Mouse (Mus musculus): Measurements from ENCODE around the gene Ccdc172. TPM values are rescaled to one million over a fixed set of nuclear protein-coding genes. Genes with fewer than 3 reads are reported as not detected.

Ccdc172 gene
- polyA plus RNA-seq, 1 experiment from 2014 or later, result not detected

DNA sequence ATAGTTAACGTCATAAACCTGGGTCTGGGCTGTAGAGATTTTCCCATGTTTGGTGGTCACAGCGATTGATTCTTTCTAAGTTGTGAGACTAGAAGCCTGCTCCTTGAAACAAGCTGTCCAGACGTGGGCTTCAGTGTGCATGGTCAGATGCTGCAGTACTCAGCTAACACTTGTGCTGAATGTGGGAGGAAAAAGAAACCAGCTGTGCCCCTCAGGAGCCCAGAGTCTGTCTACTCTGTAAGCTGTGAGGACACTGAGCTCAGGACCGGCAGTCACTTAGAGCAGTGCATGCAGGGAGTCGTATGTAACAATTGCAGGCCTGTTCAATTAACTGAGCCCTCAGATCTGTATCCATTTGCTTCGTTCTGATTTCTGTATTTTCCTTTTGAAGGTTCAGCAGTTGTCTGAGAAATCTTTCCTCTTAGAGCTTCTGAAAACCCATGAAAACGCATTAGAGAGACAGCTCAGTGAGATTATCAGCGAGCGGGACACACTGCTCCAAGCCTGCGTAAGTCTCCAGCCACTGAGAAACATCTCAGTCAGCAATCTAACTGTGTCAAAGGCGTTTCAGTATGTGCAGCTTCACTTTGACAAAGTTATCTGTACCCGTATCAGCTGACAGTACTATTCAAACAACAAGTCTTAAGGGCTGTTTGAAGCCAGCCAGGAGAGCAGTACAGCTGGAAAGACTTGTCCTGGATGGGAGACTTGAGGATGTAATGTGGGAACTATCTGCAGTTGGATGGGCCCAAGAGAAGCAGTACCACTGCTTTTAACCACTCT is 13.9 kb downstream of the Ccdc172 start:
- H3K27me3 ChIP-seq, result peaks cover 13% of the 10 kb centered on the region
- H3K4me2 ChIP-seq, result no peak overlapping the region
- H3K4me3 ChIP-seq, result no peak overlapping the region
- H3K27ac ChIP-seq, result no peak overlapping the region
- H3K4me1 ChIP-seq, result peaks cover 13% of the 10 kb centered on the region; the same call in 1 of the 2 replicates
- H3K9me3 ChIP-seq (replicated peaks), result no peaks in the 10 kb centered on the region
- WGBS, result 60% methylated on average over 12 of the region's 12 CpGs
- H3K9ac ChIP-seq, result no peak overlapping the region
- no peaks in the 10 kb centered on the region for H3K36me3 ChIP-seq (ENCODE audit: poor library complexity, severe bottlenecking)
- no peak for ATAC-seq

DNA sequence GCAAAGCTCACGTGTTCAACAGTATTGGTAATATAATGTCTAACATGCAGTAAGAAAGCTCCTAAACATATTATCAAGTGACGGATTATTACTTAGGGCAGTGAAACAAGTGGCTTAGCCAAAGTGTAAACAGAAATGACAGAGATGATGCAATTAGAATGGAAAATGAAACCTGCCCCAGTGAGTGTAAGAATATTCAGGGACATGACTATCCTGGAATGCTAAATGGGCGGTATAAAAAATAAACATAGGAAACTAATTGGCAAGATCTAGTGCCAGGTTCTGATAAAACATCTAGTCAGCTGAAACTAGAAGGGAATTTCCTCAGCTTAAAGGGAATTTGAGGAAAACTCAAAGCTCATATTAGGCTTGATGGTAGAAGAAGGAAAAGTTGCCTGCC is 21.3 kb downstream of the Ccdc172 start:
- WGBS, result 90% methylated on average over 3 of the region's 3 CpGs
- H3K4me2 ChIP-seq, result no peak overlapping the region
- ATAC-seq, result no peak

DNA sequence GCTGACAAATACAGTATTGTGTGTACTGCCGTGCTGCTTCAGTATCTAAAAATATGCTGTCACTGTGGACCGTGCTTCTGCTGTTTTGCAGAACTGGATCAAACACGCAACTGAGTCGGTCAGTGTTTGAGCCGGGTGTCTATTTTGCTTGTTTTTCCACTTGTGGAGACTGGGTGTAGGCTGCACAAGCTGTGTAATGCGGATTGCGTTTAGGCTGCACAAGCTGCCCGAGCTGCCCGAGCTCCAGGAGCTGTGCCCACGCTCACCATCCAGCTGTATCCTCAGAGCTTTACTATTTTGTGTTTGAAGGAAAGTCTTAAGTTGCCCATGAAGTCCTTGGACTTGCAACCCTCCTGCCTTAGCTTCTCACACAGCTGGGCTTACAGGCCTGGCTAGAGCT is 24.9 kb downstream of the Ccdc172 start:
- no peak overlapping the region for H3K4me3 ChIP-seq
- H3K36me3 ChIP-seq (ENCODE audit: poor library complexity, severe bottlenecking), result no peaks in the 10 kb centered on the region
- H3K9ac ChIP-seq, result no peak overlapping the region
- no peak overlapping the region for H3K27ac ChIP-seq
- H3K9me3 ChIP-seq (replicated peaks), result no peaks in the 10 kb centered on the region
- no peak for ATAC-seq
- H3K4me1 ChIP-seq, result 0 out of 2 replicates have a peak, but pooled peaks cover 6% of the 10 kb centered on the region
- H3K4me2 ChIP-seq, result no peak overlapping the region
- 91% methylated on average over 10 of the region's 10 CpGs for WGBS
- no peaks in the 10 kb centered on the region for H3K27me3 ChIP-seq

More for the DNA sequence above, 21.3 kb downstream of the Ccdc172 start:
- H3K9ac ChIP-seq, result no peak overlapping the region
- H3K4me1 ChIP-seq, result 0 out of 2 replicates have a peak, but pooled peaks cover 6% of the 10 kb centered on the region
- no peak overlapping the region for H3K27ac ChIP-seq
- H3K27me3 ChIP-seq, result no peaks in the 10 kb centered on the region
- H3K4me3 ChIP-seq, result no peak overlapping the region
- no peaks in the 10 kb centered on the region for H3K9me3 ChIP-seq (replicated peaks)
- no peaks in the 10 kb centered on the region for H3K36me3 ChIP-seq (ENCODE audit: poor library complexity, severe bottlenecking)

DNA sequence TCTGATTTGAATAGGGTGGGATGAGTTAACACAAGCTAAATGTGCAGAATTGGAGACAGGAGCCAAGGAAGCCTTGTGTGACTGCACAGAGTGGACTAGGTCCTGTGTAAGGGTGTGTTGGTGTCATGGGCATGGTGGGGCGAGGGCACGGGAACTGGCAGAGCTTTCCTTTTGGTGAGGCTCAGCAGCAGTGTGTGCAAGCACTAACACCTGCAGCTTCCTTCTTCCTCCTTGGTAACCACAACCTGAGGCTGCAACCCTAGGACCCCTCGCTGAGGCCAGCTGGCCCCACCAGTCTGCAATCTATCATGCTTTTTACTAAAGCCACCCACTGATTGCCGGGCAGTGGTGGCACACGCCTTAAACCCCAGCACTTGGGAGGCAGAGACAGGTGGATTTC is 28.6 kb downstream of the Ccdc172 start:
- H3K4me3 ChIP-seq, result no peak overlapping the region
- H3K27ac ChIP-seq, result no peak overlapping the region
- no peaks in the 10 kb centered on the region for H3K36me3 ChIP-seq (ENCODE audit: poor library complexity, severe bottlenecking)
- no peak for ATAC-seq
- WGBS, result 90% methylated on average over 5 of the region's 5 CpGs
- H3K4me1 ChIP-seq, result 0 out of 2 replicates have a peak, but pooled peaks cover 5% of the 10 kb centered on the region
- H3K4me2 ChIP-seq, result no peak overlapping the region
- no peaks in the 10 kb centered on the region for H3K9me3 ChIP-seq (replicated peaks)
- no peak overlapping the region for H3K9ac ChIP-seq
- no peaks in the 10 kb centered on the region for H3K27me3 ChIP-seq

DNA sequence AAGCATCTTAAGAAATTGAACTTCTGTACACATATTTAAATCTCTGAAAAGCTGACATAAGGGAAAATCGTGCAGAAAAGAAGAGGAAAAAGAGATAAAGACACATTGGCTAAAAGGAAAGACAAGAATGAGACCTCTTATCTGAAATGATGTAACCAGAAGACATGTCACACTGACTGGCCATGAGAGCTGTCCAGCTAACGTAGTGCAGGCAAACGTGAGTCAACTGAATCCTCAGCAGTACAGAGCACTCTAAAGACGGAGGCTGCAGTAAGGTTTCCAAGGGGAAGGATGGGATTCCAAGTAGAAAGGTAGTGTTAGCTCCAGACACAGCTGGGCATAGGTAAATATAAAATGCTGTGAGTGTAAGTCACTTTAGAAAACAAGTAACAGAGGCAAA is 36.6 kb downstream of the Ccdc172 start:
- H3K27me3 ChIP-seq, result peaks cover 17% of the 10 kb centered on the region
- no peaks in the 10 kb centered on the region for H3K9me3 ChIP-seq (replicated peaks)
- H3K4me2 ChIP-seq, result no peak overlapping the region
- no peak overlapping the region for H3K4me3 ChIP-seq
- 63% methylated on average over 4 of the region's 4 CpGs for WGBS
- no peak for ATAC-seq
- H3K4me1 ChIP-seq, result no peaks in the 10 kb centered on the region
- no peak overlapping the region for H3K9ac ChIP-seq
- H3K36me3 ChIP-seq (ENCODE audit: poor library complexity, severe bottlenecking), result no peaks in the 10 kb centered on the region
- H3K27ac ChIP-seq, result no peak overlapping the region

DNA sequence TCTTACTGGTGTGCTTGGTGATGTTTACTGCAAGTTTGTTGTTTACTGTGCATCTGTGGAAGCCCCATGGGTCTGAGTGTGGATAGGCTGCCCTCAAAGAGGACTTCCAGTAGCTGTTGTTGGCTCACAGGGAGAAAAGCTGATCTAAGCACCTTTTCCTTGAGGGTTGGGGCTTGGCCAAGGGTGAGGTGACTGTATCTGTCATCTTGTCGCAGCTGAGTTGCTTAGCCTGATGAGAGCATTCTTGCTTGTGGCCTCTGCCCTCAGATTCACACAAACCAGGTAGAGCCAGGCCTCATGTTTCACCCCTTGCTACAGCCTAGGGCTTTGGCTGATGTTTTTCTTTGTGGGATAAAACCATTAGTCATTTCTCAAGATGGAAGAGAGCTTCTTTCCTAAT is 38.7 kb downstream of the Ccdc172 start:
- Histone ChIP-seq H3K4me1 (no peaks in the 10 kb centered on the region), H3K9me3 (replicated peaks) (no peaks in the 10 kb centered on the region), H3K27me3 (peaks cover 17% of the 10 kb centered on the region), H3K4me3 (no peak overlapping the region), H3K4me2 (no peak overlapping the region), H3K36me3 (ENCODE audit: poor library complexity, severe bottlenecking) (no peaks in the 10 kb centered on the region), H3K9ac (no peak overlapping the region), H3K27ac (no peak overlapping the region)
- ATAC-seq, result no peak
- WGBS, result 68% methylated on average over 1 of the region's 1 CpGs

DNA sequence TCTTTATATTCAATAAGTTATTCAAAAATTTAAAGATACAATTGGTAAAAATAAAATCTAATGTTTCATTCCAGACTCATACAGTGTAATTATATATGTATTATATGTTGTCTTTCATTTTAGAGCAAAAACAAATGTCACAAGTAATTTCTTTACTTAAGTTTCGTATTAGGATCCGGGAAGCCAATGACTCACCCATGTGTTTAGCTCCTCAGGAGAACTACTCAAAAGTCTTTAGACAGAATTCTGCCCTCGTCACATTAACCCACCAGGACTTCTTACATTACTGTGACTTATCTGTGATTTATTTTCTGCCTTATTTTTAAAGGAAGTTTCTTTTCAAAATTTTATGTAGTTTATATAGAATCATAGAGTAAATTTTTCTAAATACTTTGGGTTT is 39.1 kb downstream of the Ccdc172 start:
- peaks cover 17% of the 10 kb centered on the region for H3K27me3 ChIP-seq
- no peak overlapping the region for H3K4me2 ChIP-seq
- no peak overlapping the region for H3K9ac ChIP-seq
- no peak overlapping the region for H3K4me3 ChIP-seq
- H3K9me3 ChIP-seq (replicated peaks), result no peaks in the 10 kb centered on the region
- no peaks in the 10 kb centered on the region for H3K36me3 ChIP-seq (ENCODE audit: poor library complexity, severe bottlenecking)
- H3K4me1 ChIP-seq, result no peaks in the 10 kb centered on the region
- no peak for ATAC-seq
- WGBS, result 85% methylated on average over 3 of the region's 3 CpGs
- H3K27ac ChIP-seq, result no peak overlapping the region

DNA sequence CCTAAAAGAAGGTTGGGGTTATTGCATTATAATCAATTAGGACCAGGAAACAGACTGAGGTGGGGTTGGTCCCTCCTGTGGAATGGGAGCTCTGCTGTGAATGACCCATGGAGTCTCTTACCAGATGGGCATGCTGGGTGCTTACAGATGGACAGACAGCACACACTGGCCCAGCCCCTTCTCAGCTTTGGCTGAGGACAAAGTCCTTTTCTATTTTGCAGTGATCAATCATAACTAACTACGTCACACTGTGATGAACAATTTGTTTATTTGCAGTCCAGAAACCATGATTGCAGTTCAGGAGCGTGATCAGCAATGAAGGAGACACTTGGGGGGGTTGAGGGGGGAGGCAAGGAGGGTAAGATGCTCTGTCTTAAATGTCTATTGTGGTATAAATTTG is 43.2 kb downstream of the Ccdc172 start:
- Histone ChIP-seq H3K27me3 (peaks cover 20% of the 10 kb centered on the region), H3K9ac (no peak overlapping the region), H3K4me2 (no peak overlapping the region), H3K9me3 (replicated peaks) (no peaks in the 10 kb centered on the region), H3K4me1 (peaks cover 7% of the 10 kb centered on the region; the same call in 1 of the 2 replicates), H3K36me3 (ENCODE audit: poor library complexity, severe bottlenecking) (no peaks in the 10 kb centered on the region), H3K4me3 (no peak overlapping the region), H3K27ac (no peak overlapping the region)
- no peak for ATAC-seq
- WGBS, result 81% methylated on average over 2 of the region's 2 CpGs

DNA sequence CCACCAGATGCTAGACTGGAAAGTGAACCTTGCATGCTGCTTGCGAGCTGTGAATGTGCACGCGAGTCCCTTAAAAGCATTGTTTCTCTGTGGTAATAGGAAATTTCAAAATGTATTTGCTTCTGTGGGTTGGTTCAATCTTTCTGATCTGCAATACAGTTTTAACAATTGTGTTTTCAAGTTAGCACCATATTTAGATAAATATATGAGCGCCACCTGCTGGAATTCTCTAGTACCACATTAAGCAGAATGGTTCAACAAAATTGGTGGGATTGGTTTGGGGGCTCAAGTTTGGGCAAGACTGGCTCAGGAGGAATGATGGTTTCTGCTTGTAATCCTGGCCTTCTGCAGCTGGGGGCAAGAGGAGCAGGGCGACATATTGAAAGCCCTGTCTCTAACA is 46.6 kb downstream of the Ccdc172 start:
- no peaks in the 10 kb centered on the region for H3K9me3 ChIP-seq (replicated peaks)
- H3K36me3 ChIP-seq (ENCODE audit: poor library complexity, severe bottlenecking), result no peaks in the 10 kb centered on the region
- H3K4me3 ChIP-seq, result no peak overlapping the region
- no peak for ATAC-seq
- no peak overlapping the region for H3K27ac ChIP-seq
- no peak overlapping the region for H3K4me2 ChIP-seq
- H3K4me1 ChIP-seq, result peaks cover 7% of the 10 kb centered on the region; the same call in 1 of the 2 replicates
- WGBS, result 38% methylated on average over 5 of the region's 5 CpGs
- H3K27me3 ChIP-seq, result peaks cover 7% of the 10 kb centered on the region
- H3K9ac ChIP-seq, result no peak overlapping the region

DNA sequence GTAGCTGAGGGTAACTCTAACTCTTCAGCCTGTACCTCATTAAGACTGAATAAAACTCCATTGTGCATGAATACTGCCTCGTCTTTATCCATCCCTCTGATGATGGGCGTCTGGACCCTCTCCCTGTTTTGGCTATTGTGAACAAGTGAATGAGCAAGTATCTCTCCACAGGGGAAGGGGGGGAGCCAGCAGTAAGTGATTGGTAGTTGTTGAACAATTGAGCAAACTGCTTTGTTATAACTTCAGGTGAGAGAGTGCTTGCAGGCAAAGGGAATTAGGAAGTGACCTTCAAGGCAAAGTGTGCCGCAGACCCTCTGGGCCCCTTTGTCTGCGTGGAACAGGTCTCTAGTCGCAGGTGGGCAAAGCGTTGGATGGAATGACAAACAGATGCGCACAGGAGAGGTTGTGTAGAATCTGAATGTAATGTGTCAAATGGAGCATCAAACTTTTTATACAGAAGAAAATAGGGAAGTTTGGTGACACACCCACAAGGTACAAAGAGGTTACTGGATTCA is 50.6 kb downstream of the Ccdc172 start:
- Histone ChIP-seq H3K27ac (no peak overlapping the region), H3K9me3 (replicated peaks) (no peaks in the 10 kb centered on the region), H3K36me3 (ENCODE audit: poor library complexity, severe bottlenecking) (no peaks in the 10 kb centered on the region), H3K9ac (no peak overlapping the region), H3K4me3 (no peak overlapping the region), H3K27me3 (peaks cover 2% of the 10 kb centered on the region; the same call in 1 of the 2 replicates), H3K4me2 (no peak overlapping the region), H3K4me1 (0 out of 2 replicates have a peak, but pooled peaks cover 2% of the 10 kb centered on the region)
- no peak for ATAC-seq
- WGBS, result 84% methylated on average over 7 of the region's 7 CpGs

DNA sequence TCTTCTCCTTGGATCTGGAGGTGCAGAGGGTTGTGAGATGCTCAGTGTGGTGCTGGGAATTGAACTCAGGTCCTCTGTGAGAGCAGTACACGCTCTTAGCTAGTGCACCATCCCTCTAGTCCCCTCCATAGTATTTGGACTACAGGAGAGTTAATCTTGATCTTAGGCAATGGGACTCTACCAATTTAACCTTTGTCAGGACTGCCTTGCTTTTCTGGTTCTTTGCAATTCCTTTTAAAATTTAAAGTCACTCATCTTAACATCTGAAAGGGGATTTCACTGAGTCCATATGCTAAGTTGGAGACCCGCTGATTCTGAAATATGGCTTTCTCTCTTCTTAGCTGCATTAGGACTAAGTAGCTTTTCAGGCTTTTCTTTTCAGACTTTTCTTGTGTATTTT is 59.8 kb downstream of the Ccdc172 start:
- Histone ChIP-seq H3K9me3 (replicated peaks) (no peaks in the 10 kb centered on the region), H3K36me3 (ENCODE audit: poor library complexity, severe bottlenecking) (no peaks in the 10 kb centered on the region), H3K4me2 (no peak overlapping the region), H3K9ac (no peak overlapping the region), H3K4me3 (no peak overlapping the region), H3K27ac (no peak overlapping the region), H3K4me1 (no peaks in the 10 kb centered on the region), H3K27me3 (no peaks in the 10 kb centered on the region)
- 84% methylated on average over 2 of the region's 2 CpGs for WGBS
- no peak for ATAC-seq

DNA sequence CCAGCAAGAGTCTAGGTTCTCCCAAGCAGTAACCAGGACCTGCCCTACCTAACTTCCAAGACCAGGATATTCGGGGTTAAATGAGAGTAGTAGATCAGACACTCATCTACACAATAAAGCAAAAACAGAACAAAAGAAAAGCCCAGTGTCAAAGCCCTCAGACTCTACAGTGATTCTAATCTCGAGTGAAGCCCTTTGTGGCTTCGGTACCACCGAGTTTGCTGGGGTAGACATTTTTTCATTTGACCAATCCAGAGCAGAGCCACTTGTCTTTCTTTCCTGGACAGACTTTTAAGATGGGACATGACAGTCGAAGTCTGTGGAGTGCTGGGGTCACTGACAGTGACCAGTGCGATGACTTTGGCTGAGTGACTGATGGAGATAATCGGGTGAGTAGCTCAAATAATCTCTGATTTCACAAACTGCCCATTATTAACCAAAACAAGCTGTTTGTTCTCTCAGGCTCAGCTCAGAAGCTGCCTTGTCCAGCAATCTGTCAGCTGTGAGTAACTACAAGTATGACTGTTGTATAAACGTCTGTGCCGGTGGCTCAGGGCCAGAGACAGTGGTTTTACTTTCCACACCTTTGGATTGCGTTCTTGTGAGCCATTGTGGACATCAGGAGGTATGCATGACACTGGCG is 60.8 kb downstream of the Ccdc172 start:
- ATAC-seq, result no peak
- Histone ChIP-seq H3K9me3 (replicated peaks) (no peaks in the 10 kb centered on the region), H3K27me3 (no peaks in the 10 kb centered on the region), H3K4me2 (no peak overlapping the region), H3K4me1 (no peaks in the 10 kb centered on the region), H3K27ac (no peak overlapping the region), H3K4me3 (no peak overlapping the region), H3K9ac (no peak overlapping the region), H3K36me3 (ENCODE audit: poor library complexity, severe bottlenecking) (no peaks in the 10 kb centered on the region)
- 41% methylated on average over 11 of the region's 11 CpGs for WGBS

All from forebrain, embryonic 13.5 days (tissue).